Mouse (Mus musculus): ENCODE results near the gene Shld2. TPM values are rescaled to one million over a fixed set of nuclear protein-coding genes. Genes with fewer than 3 reads are reported as not detected.

Gene Shld2
- polyA plus RNA-seq (2014; fragmentation: Illumina TruSeq; extraction: RNeasy Lipid Tissue Mini Kit (QIAGEN cat#74804)): 24.2 TPM

GRCm38 (mm10) chr14:34310234-34310965 is at the start of gene Shld2, which contains the start of gene Glud1:
Gene Shld2 (minus strand): TSS chr14:34310493.
Gene Glud1 (plus strand): TSS chr14:34310727.

GRCm38 (mm10) chr14:34355301-34355700 is 45.0 kb upstream of the Shld2 start, which contains the start of gene Fam25c:
Gene Fam25c (minus strand): TSS chr14:34355433.

GRCm38 (mm10) chr14:34219295-34219694 is 91.0 kb downstream of the Shld2 start, which contains the start of gene Syt15:
Gene Syt15 (plus strand): TSS chr14:34219595.

DNA sequence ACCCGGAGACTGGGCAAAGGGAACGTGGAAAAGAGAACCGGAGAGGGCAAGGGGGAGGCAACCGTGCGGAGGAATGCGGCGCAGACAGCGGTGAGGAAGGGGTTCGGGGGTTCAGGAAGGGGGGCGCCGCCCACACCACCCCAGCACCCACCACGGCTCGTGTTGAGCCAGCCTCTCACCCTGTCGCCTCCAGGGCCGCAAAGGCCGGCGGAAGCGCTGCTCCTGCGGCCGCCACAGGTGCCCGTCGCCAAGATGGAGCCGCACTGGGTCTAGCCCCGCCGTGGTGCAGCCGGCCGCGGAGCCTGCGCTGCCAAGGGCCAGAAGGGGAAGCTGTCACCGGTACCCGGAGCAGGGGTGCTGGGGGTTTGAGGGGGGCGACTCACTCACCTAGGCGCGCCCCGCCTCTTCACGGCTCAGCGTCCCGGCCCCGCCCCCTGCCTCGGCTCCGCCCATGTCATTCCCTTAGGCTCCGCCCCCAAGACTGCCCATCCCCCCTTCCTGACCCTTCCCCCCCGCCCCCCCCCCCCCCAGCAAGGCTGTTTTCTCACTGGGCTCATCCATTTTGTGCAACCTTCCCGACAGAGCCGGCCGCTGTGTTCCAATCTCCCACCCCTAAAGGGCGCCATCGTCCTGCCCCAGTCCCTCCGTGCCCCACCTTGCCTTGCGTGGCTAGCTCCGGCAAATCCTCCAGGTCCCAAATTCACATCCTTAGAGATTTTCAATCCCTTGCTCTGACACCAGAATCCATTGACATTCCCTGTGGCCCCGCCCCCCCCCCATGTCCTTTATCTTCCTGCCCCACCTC is 108.9 kb downstream of the Shld2 start, which contains the start of gene Gprin2:
Gprin2 (minus strand) TSS at position 423 of the 805 bp plus-strand sequence.

Other genes with a start within 250 kb of the Shld2 start
- gene Anxa8, start 224.5 kb downstream of the Shld2 start, polyA plus RNA-seq (2014; fragmentation: Illumina TruSeq; extraction: RNeasy Lipid Tissue Mini Kit (QIAGEN cat#74804)): 3.6 TPM
- gene A630023A22Rik, start 207.7 kb downstream of the Shld2 start, polyA plus RNA-seq (2014; fragmentation: Illumina TruSeq; extraction: RNeasy Lipid Tissue Mini Kit (QIAGEN cat#74804)): not detected
- gene Npy4r, start 158.0 kb downstream of the Shld2 start, polyA plus RNA-seq (2014; fragmentation: Illumina TruSeq; extraction: RNeasy Lipid Tissue Mini Kit (QIAGEN cat#74804)): not detected
- 0.48 TPM for gene Gprin2, start 108.8 kb downstream of the Shld2 start, polyA plus RNA-seq (2014; fragmentation: Illumina TruSeq; extraction: RNeasy Lipid Tissue Mini Kit (QIAGEN cat#74804))
- 1.9 TPM for gene Syt15, start 90.9 kb downstream of the Shld2 start, polyA plus RNA-seq (2014; fragmentation: Illumina TruSeq; extraction: RNeasy Lipid Tissue Mini Kit (QIAGEN cat#74804))
- gene Glud1, start 234 bp upstream of the Shld2 start, polyA plus RNA-seq (2014; fragmentation: Illumina TruSeq; extraction: RNeasy Lipid Tissue Mini Kit (QIAGEN cat#74804)): 207 TPM
- not detected for gene Fam25c, start 44.9 kb upstream of the Shld2 start, polyA plus RNA-seq (2014; fragmentation: Illumina TruSeq; extraction: RNeasy Lipid Tissue Mini Kit (QIAGEN cat#74804))
- not detected for gene Sncg, start 64.3 kb upstream of the Shld2 start, polyA plus RNA-seq (2014; fragmentation: Illumina TruSeq; extraction: RNeasy Lipid Tissue Mini Kit (QIAGEN cat#74804))
- 10.0 TPM for gene Mmrn2, start 65.0 kb upstream of the Shld2 start, polyA plus RNA-seq (2014; fragmentation: Illumina TruSeq; extraction: RNeasy Lipid Tissue Mini Kit (QIAGEN cat#74804))
- gene Bmpr1a, start 192.8 kb upstream of the Shld2 start, polyA plus RNA-seq (2014; fragmentation: Illumina TruSeq; extraction: RNeasy Lipid Tissue Mini Kit (QIAGEN cat#74804)): 300 TPM
- not detected for gene 9230112D13Rik, start 212.3 kb upstream of the Shld2 start, polyA plus RNA-seq (2014; fragmentation: Illumina TruSeq; extraction: RNeasy Lipid Tissue Mini Kit (QIAGEN cat#74804))

All from ovary, adult 10 weeks (tissue).